Mouse (Mus musculus): ENCODE data around the gene Trim15. TPM values are rescaled to one million over a fixed set of nuclear protein-coding genes. Genes with fewer than 3 reads are reported as not detected.
A peak's percentile ranks its signal among the peaks of the same experiment; 100 is the strongest.

Gene Trim15
- polyA plus RNA-seq, 1 experiment from 2014 or later, result 0.59 TPM

DNA sequence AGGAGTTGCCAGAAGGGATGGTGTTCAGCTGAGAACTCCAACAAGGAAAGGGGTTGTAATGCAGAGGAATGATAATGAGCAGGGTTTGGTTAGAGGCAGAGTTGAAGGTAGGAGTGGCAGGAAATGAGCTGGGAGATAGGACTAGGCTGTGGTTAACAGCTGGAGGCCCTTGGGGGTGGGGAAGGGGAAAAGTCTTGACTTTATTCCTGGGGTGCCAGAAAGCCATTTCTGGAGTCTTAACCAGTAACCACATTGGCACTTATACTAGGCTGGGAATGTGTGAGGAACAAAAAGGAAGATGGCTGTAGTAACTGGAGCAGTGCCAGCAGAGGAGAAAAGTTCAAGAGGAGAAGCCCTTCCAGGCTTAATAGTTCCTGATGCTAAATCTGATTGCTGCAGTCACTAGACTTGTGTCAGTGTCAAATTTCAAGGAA is 22.7 kb downstream of the Trim15 start:
- no peaks in the 10 kb centered on the region for H3K9me3 ChIP-seq (replicated peaks)
- H3K4me3 ChIP-seq (replicated peaks), result no peak overlapping the region
- H3K4me1 ChIP-seq (replicated peaks), result peaks cover 45% of the 10 kb centered on the region
- H3K36me3 ChIP-seq (replicated peaks), result no peaks in the 10 kb centered on the region
- peak overlapping the region; percentile 10; the same call in 1 of the 2 replicates for H3K9ac ChIP-seq
- H3K27me3 ChIP-seq, result no peaks in the 10 kb centered on the region
- H3K27ac ChIP-seq (replicated peaks), result peak overlapping the region; percentile 61
- peak overlapping the region; percentile 45 for H3K4me2 ChIP-seq
- ATAC-seq (ENCODE audit: insufficient read depth), result peak; percentile 80

DNA sequence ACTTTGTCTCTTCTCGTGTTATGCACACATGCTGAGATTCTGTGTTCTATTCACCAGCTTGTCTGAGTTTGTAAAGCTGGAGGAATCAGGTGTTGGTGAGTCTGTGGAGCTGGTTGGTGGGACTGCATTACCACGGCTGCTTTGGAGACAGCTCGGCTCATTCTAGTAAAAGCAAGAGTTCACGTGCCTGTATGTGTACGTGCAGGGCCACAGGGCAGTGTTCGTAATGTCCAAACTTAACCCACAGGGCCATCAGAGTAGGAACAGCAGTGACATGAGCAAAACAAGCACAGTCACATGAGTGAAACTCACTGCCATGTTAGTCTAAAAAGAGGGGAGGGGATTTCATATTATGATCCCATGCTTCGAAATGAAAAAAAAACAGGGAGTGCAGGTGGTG is 23.3 kb downstream of the Trim15 start:
- H3K27me3 ChIP-seq, result no peaks in the 10 kb centered on the region
- 39% methylated on average over 7 of the region's 7 CpGs for WGBS (ENCODE audit: insufficient replicate concordance)
- peak; percentile 46 for ATAC-seq (ENCODE audit: insufficient read depth)

DNA sequence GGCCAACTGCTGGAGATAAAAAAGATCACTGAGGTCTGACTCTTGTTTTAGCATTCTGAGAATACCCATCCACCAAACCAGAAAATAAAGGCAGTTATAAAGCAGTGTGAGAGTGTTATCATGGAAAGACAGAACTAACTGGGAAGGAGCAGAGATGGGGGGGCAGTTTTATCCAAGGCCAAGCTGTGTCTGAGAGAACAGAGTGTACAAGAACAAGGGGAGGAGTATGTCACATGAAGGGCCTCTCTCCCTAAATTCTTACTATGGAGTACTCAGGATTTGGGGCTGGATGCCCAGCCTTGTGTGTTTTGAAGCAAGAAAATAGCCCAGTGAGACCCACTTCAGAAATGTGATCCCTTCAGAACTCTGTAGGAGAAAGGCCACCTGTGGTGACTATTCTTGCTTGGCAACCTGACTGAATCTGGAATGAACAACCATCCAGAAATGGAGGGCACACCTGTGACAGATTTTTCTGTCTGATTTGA is 26.0 kb downstream of the Trim15 start:
- H3K9me3 ChIP-seq (replicated peaks), result no peaks in the 10 kb centered on the region
- H3K27me3 ChIP-seq, result no peaks in the 10 kb centered on the region
- no peak overlapping the region for H3K27ac ChIP-seq (replicated peaks)
- peaks cover 62% of the 10 kb centered on the region for H3K4me1 ChIP-seq (replicated peaks)
- no peaks in the 10 kb centered on the region for H3K36me3 ChIP-seq (replicated peaks)
- ATAC-seq (ENCODE audit: insufficient read depth), result no peak
- no peak overlapping the region for H3K4me3 ChIP-seq (replicated peaks)
- H3K9ac ChIP-seq, result no peak overlapping the region
- no peak overlapping the region for H3K4me2 ChIP-seq

More for the DNA sequence above, 23.3 kb downstream of the Trim15 start:
- peak overlapping the region; percentile 45; the same call in 1 of the 2 replicates for H3K4me2 ChIP-seq
- H3K9ac ChIP-seq, result no peak overlapping the region
- H3K9me3 ChIP-seq (replicated peaks), result no peaks in the 10 kb centered on the region
- no peaks in the 10 kb centered on the region for H3K36me3 ChIP-seq (replicated peaks)
- no peak overlapping the region for H3K4me3 ChIP-seq (replicated peaks)
- peak overlapping the region; percentile 29; the same call in 1 of the 2 replicates for H3K27ac ChIP-seq (replicated peaks)
- peaks cover 45% of the 10 kb centered on the region for H3K4me1 ChIP-seq (replicated peaks)

DNA sequence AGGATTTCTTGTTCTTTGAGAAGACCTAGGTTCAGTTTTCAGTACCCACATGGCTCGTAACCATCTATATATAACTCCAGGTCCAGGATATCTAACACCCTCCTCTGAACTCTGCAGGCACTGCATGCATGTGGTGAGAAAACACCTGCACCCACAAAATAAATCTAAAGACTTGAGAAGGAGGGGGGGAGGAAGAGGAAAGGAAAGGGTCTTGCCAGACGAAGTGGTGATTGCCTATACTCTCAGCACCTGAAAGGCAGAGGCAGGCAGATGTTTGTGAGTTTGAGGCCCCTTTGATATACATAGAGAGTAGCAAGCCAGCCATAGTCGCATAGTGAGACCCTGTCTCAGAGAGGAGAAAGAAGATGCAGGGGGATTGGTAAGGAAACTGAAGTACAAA is 27.1 kb downstream of the Trim15 start:
- Histone ChIP-seq H3K4me3 (replicated peaks) (no peak overlapping the region), H3K9ac (no peak overlapping the region), H3K27ac (replicated peaks) (no peak overlapping the region), H3K9me3 (replicated peaks) (no peaks in the 10 kb centered on the region), H3K36me3 (replicated peaks) (no peaks in the 10 kb centered on the region), H3K4me1 (replicated peaks) (peaks cover 58% of the 10 kb centered on the region), H3K27me3 (0 out of 2 replicates have a peak, but pooled peaks cover 2% of the 10 kb centered on the region), H3K4me2 (no peak overlapping the region)
- ATAC-seq (ENCODE audit: insufficient read depth), result no peak
- 61% methylated on average over 3 of the region's 3 CpGs for whole genome bisulfite sequencing (ENCODE audit: insufficient replicate concordance)

DNA sequence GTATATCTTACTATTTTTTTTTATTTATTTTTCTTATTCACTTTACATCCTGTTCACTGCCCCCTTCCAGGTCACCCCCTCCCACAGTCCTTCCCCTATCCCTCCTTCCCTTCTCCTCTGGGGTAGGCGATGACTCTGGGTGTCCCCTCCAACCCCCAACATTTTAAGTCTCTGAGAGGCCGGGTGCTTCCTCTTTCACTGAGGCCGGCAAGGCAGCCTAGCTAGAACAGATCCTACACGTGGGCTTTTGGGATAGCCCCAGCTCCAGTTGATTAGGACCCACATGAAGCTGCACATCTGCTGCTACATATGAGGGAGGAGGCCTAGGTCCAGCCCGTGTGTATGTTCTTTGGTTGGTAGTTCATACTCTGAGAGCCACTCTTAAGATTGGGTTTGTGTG is 28.0 kb downstream of the Trim15 start:
- Histone ChIP-seq H3K36me3 (replicated peaks) (no peaks in the 10 kb centered on the region), H3K4me2 (no peak overlapping the region), H3K9me3 (replicated peaks) (no peaks in the 10 kb centered on the region), H3K27ac (replicated peaks) (no peak overlapping the region), H3K27me3 (peaks cover 7% of the 10 kb centered on the region; the same call in 1 of the 2 replicates), H3K9ac (no peak overlapping the region), H3K4me1 (replicated peaks) (peaks cover 49% of the 10 kb centered on the region), H3K4me3 (replicated peaks) (no peak overlapping the region)
- WGBS (ENCODE audit: insufficient replicate concordance), result 31% methylated on average over 5 of the region's 5 CpGs
- ATAC-seq (ENCODE audit: insufficient read depth), result no peak

DNA sequence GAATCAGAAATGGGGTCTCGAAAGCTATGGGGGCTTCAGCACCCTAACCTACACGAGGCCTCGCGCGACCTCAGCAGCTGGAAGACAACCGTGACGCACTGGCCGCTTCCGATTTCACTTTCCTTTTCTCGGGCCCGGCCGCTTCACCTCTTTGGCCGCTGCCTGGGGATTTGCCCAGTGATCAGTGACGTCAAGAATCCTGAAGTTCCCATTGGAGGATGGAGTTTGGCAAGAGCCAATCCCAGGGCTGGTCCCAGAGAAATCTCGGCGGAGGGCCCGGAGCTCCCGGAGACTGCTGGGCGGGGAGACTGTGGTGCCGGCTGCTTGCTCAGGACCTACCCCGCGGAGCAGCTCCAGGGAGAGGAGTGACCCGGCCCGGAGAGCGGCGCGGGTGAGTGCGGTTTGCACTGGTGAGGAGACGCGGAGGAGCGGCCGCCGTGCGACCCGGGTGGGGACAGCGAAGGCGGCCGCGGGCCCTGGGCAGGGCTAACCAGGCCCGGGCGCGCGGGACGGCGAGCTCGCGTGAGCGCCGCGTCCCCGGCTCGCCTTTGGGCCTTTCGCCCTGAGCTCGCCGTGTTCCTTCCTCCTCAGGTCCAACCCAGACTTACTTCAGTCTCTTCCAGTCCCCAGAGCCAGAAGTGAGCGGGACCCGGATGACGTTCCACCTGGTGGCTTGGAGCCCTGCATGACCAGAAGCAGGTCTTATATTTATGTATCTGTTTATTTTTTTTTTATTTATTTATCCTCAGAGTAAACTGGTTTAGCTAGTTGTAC is 29.9 kb downstream of the Trim15 start, which contains the start of gene Trim26:
TSS of gene Trim26 (plus strand) at position 261 of the 774 bp plus-strand sequence.
- peak within 1 kb of the TSS; percentile 89 for H3K4me2 ChIP-seq
- peak; percentile 98 for ATAC-seq (ENCODE audit: insufficient read depth)
- under 1% methylated on average over 58 of the region's 58 CpGs for WGBS (ENCODE audit: insufficient replicate concordance)

DNA sequence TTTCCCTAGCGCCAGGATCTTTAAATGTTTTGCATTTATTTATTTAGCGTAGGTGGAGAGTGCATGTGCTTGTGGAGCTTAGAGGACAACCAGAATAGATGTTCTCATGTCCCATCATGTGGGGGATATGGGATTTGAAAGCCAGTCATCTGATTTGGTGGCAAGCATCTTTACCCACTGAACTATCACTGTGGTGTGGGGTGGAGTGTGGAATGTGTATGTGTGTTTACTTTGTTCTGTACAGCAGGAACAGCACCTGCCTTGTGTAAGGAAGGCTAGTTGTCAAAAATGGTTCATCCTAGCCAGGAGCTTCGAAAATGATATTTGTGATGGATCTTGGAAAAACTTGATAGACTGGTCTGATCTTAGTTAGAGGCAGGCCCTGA is 30.6 kb downstream of the Trim15 start:
- Histone ChIP-seq H3K36me3 (replicated peaks) (no peaks in the 10 kb centered on the region), H3K9ac (peak overlapping the region; percentile 61), H3K27ac (replicated peaks) (peak overlapping the region; percentile 83), H3K4me3 (replicated peaks) (peak overlapping the region; percentile 79), H3K9me3 (replicated peaks) (no peaks in the 10 kb centered on the region), H3K27me3 (peaks cover 17% of the 10 kb centered on the region), H3K4me2 (peak overlapping the region; percentile 89), H3K4me1 (replicated peaks) (peaks cover 28% of the 10 kb centered on the region)
- peak; percentile 2; the same call in 1 of the 2 replicates for ATAC-seq (ENCODE audit: insufficient read depth)
- 8% methylated on average over 3 of the region's 3 CpGs for WGBS (ENCODE audit: insufficient replicate concordance)

More for the DNA sequence above, 29.9 kb downstream of the Trim15 start, which contains the start of gene Trim26:
- peak within 1 kb of the TSS; percentile 79 for H3K4me3 ChIP-seq (replicated peaks)
- peak within 1 kb of the TSS; percentile 78 for H3K9ac ChIP-seq
- H3K9me3 ChIP-seq (replicated peaks), result no peaks in the 10 kb centered on the region
- H3K4me1 ChIP-seq (replicated peaks), result peaks cover 29% of the 10 kb centered on the region
- peak within 1 kb of the TSS; percentile 90 for H3K27ac ChIP-seq (replicated peaks)
- H3K36me3 ChIP-seq (replicated peaks), result no peaks in the 10 kb centered on the region
- H3K27me3 ChIP-seq, result peaks cover 17% of the 10 kb centered on the region

DNA sequence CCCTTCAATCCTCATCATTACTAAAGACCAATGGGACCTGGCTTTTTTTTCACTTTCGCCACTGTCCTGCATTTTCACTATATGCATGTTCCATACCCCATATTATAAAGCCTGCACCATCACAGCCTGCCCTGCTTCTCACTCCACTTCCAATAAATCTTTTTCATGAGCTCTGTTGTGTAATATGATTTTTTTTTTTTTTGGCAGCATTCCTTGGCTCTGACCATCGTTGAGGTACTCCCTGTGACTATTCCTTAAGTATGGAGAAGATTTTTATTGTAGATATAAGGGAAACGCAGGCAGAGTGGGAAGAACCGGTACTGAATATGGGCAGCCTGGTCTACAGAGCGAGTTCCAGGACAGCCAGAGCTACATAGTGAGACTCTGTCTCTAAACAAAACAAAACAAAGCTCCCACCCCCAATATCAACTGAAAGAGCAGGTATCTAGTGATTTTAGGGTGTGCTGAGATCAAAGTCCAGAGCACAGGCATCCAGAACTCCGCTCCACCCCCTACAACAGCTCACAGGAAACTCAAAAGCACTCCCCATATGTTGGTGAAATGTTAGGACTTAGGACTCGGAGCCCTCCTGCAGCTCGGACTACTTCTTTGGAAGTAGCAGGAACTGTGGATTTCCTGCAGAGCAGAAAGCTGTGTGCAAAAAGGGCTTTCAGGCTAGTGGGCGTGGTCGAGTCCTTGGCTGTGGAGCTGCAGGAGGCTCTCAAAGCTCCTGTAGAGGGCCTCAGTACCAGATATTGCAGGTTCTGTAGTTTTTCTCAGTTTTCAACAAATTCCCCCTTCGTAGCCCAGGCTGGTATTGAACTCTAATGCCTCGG is 31.2 kb downstream of the Trim15 start:
- no peaks in the 10 kb centered on the region for H3K9me3 ChIP-seq (replicated peaks)
- no peak overlapping the region for H3K9ac ChIP-seq
- 27% methylated on average over 12 of the region's 12 CpGs for WGBS (ENCODE audit: insufficient replicate concordance)
- peak overlapping the region; percentile 83 for H3K27ac ChIP-seq (replicated peaks)
- H3K4me1 ChIP-seq (replicated peaks), result peaks cover 25% of the 10 kb centered on the region
- peak overlapping the region; percentile 79 for H3K4me3 ChIP-seq (replicated peaks)
- peaks cover 17% of the 10 kb centered on the region for H3K27me3 ChIP-seq
- no peak for ATAC-seq (ENCODE audit: insufficient read depth)
- no peaks in the 10 kb centered on the region for H3K36me3 ChIP-seq (replicated peaks)
- H3K4me2 ChIP-seq, result peak overlapping the region; percentile 89

DNA sequence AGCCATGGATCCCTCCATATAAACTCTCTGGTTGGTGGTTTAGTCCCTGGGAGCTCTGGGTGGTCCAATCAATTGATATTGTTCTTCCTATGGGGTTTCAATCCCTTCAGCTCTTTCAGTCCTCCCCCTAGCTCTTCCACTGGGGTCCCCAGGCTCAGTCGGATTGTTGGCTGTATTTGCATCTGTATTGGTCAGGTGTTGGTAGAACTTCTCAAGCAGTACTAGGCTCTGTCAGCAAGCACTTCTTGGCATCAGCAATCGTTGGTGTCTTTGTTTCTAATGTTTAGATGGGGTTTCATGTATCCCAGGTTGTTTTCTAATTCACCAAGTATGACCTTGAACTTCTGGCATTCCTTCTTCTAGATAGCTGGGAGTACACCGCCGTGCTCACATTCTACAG is 34.3 kb downstream of the Trim15 start:
- no peak overlapping the region for H3K27ac ChIP-seq (replicated peaks)
- no peak overlapping the region for H3K4me2 ChIP-seq
- H3K9me3 ChIP-seq (replicated peaks), result no peaks in the 10 kb centered on the region
- no peak for ATAC-seq (ENCODE audit: insufficient read depth)
- H3K4me3 ChIP-seq (replicated peaks), result no peak overlapping the region
- H3K27me3 ChIP-seq, result peaks cover 27% of the 10 kb centered on the region
- H3K4me1 ChIP-seq (replicated peaks), result peaks cover 28% of the 10 kb centered on the region
- H3K9ac ChIP-seq, result no peak overlapping the region
- WGBS (ENCODE audit: insufficient replicate concordance), result 50% methylated on average over 4 of the region's 4 CpGs
- H3K36me3 ChIP-seq (replicated peaks), result no peaks in the 10 kb centered on the region

DNA sequence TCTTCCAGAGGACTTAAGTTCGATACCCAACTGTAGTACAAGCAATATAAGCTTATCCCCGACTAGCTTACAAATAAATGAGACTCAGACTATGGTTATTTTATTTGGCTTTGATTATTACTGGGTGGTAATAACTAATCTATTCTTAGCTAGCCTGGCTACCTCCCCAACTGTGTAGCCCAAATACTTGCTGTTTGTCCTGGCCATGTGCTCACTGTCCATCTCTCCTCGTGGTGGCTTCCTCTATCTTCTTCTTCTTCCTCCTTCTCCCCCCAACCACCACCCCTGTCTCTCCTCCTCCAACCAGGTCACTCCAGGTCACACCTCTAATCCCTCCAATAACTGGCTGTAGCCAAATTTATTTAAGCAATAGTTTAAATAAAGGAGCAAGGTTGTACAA is 36.5 kb downstream of the Trim15 start:
- Histone ChIP-seq H3K4me3 (replicated peaks) (no peak overlapping the region), H3K27ac (replicated peaks) (no peak overlapping the region), H3K4me2 (no peak overlapping the region), H3K36me3 (replicated peaks) (no peaks in the 10 kb centered on the region), H3K4me1 (replicated peaks) (peaks cover 9% of the 10 kb centered on the region; the same call in 1 of the 2 replicates), H3K9ac (no peak overlapping the region), H3K9me3 (replicated peaks) (no peaks in the 10 kb centered on the region), H3K27me3 (peaks cover 27% of the 10 kb centered on the region)
- ATAC-seq (ENCODE audit: insufficient read depth), result no peak
- 45% methylated on average over 3 of the region's 3 CpGs for WGBS (ENCODE audit: insufficient replicate concordance)

DNA sequence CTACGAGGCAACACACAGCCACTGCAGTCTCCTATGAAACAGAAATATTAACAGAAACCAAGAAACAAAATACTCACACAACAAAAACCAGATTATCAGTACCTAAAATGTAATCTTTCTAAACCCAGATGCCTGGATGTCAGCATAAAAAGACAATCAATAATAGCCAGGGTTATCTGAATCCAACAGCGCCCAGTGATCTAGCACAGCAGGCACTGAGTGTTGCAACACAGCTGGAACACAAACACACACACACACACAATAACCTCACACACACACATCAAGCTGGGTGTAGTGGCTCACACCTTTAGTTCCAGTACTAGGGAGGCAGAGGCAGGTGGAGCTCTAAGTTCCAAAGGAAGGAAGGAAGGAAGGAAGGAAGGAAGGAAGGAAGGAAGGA is 38.5 kb downstream of the Trim15 start:
- 51% methylated on average over 2 of the region's 2 CpGs for WGBS (ENCODE audit: insufficient replicate concordance)
- H3K4me3 ChIP-seq (replicated peaks), result no peak overlapping the region

More for the DNA sequence above, 38.5 kb downstream of the Trim15 start:
- H3K27ac ChIP-seq (replicated peaks), result no peak overlapping the region
- H3K4me2 ChIP-seq, result no peak overlapping the region
- H3K9me3 ChIP-seq (replicated peaks), result no peaks in the 10 kb centered on the region
- no peak overlapping the region for H3K9ac ChIP-seq
- H3K27me3 ChIP-seq, result peaks cover 15% of the 10 kb centered on the region
- H3K4me1 ChIP-seq (replicated peaks), result peaks cover 12% of the 10 kb centered on the region; the same call in 1 of the 2 replicates
- no peaks in the 10 kb centered on the region for H3K36me3 ChIP-seq (replicated peaks)
- ATAC-seq (ENCODE audit: insufficient read depth), result no peak
